Mouse (Mus musculus): ENCODE data around the gene Elavl3.

- no peak for TF ChIP-seq CTCF (IDR thresholded peaks at IDR 0.05; ENCODE audit: extremely low read depth, insufficient read depth, low read length)
- no peak for TF ChIP-seq POLR2A (IDR thresholded peaks at IDR 0.05; ENCODE audit: extremely low read depth, insufficient read depth, low read length)
These were observed 1.4 kb downstream of the Elavl3 start for GRCm38 (mm10) chr9:22050351-22050889.

All from cortical plate, adult 2 months (tissue).